Mouse (Mus musculus): ENCODE measurements around the gene Gm21293. TPM values are rescaled to one million over a fixed set of nuclear protein-coding genes. Genes with fewer than 3 reads are reported as not detected.
"Not testable (repeated sequence)": the region's sequence is repeated elsewhere in the genome, so short reads cannot be mapped to it uniquely, and the experiment has no call there.

The Gm21293 gene
- polyA plus RNA-seq (2012; rRNA removed): not detected in 2 replicates

GRCm38 (mm10) chr10:104142687-104143086, at the start of gene Gm21293:
Gm21293 (plus strand) TSS chr10:104142987.
- not testable (repeated sequence) for DNase-seq (ENCODE audit: low read depth)

GRCm38 (mm10) chr10:104110044-104110443, 32.7 kb upstream of the Gm21293 start:
- no peak for DNase-seq (ENCODE audit: low read depth)

- DNase-seq (ENCODE audit: low read depth): no peak
Observed at GRCm38 (mm10) chr10:104118312-104118711, 24.5 kb upstream of the Gm21293 start.

DNA sequence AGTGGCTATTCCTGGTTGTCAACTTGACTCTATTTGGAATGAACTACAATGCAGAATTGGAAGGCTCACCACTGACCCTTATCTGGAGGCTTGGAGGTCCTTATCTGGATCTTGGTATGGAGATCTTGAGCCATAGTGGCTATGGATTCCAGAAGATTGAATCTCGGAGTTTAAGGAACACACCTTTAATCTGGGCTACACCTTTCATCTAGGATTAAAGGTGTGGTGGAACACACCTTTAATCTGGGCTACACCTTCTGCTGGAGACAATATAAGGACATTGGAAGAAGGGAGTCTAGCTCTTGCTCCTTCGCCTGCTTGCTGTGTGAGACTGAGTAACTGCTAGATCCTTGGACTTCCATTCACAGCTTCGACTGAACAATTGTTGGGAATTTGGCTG, 8.4 kb downstream of the Gm21293 start, which contains the start of gene Gm6763:
Gm6763 (plus strand) TSS at position 301 of the 400 bp plus-strand sequence.
- not testable (repeated sequence) for DNase-seq (ENCODE audit: low read depth)

GRCm38 (mm10) chr10:104159706-104160105, 16.9 kb downstream of the Gm21293 start, which contains the start of gene Gm8764:
Gm8764 (plus strand) TSS chr10:104160006.
- DNase-seq (ENCODE audit: low read depth): not testable (repeated sequence)

GRCm38 (mm10) chr10:104168215-104168614, 25.4 kb downstream of the Gm21293 start, which contains the start of gene Gm21304:
Gm21304 (plus strand) TSS chr10:104168515.
- DNase-seq (ENCODE audit: low read depth): not testable (repeated sequence)

DNA sequence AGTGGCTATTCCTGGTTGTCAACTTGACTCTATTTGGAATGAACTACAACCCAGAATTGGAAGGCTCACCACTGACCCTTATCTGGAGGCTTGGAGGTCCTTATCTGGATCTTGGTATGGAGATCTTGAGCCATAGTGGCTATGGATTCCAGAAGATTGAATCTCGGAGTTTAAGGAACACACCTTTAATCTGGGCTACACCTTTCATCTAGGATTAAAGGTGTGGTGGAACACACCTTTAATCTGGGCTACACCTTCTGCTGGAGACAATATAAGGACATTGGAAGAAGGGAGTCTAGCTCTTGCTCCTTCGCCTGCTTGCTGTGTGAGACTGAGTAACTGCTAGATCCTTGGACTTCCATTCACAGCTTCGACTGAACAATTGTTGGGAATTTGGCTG, 33.9 kb downstream of the Gm21293 start, which contains the start of gene Gm21312:
Gm21312 (plus strand) TSS at position 301 of the 400 bp plus-strand sequence.
- DNase-seq (ENCODE audit: low read depth): not testable (repeated sequence)

DNA sequence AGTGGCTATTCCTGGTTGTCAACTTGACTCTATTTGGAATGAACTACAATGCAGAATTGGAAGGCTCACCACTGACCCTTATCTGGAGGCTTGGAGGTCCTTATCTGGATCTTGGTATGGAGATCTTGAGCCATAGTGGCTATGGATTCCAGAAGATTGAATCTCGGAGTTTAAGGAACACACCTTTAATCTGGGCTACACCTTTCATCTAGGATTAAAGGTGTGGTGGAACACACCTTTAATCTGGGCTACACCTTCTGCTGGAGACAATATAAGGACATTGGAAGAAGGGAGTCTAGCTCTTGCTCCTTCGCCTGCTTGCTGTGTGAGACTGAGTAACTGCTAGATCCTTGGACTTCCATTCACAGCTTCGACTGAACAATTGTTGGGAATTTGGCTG, 42.4 kb downstream of the Gm21293 start, which contains the start of gene Gm20765:
Gm20765 (plus strand) TSS at position 301 of the 400 bp plus-strand sequence.
- DNase-seq (ENCODE audit: low read depth): not testable (repeated sequence)

DNA sequence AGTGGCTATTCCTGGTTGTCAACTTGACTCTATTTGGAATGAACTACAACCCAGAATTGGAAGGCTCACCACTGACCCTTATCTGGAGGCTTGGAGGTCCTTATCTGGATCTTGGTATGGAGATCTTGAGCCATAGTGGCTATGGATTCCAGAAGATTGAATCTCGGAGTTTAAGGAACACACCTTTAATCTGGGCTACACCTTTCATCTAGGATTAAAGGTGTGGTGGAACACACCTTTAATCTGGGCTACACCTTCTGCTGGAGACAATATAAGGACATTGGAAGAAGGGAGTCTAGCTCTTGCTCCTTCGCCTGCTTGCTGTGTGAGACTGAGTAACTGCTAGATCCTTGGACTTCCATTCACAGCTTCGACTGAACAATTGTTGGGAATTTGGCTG, 51.0 kb downstream of the Gm21293 start, which contains the start of gene Gm4340:
Gm4340 (plus strand) TSS at position 301 of the 400 bp plus-strand sequence.
- not testable (repeated sequence) for DNase-seq (ENCODE audit: low read depth)

Other genes starting within 250 kb of the Gm21293 start
- gene Gm6763, start 8.5 kb downstream of the Gm21293 start, polyA plus RNA-seq (2012; rRNA removed): not detected in 2 replicates
- not detected in 2 replicates for gene Gm8764, start 17.0 kb downstream of the Gm21293 start, polyA plus RNA-seq (2012; rRNA removed)
- gene Gm21304, start 25.5 kb downstream of the Gm21293 start, polyA plus RNA-seq (2012; rRNA removed): not detected in 2 replicates
- gene Gm21312, start 34.0 kb downstream of the Gm21293 start, polyA plus RNA-seq (2012; rRNA removed): not detected in 2 replicates
- not detected in 2 replicates for gene Gm20765, start 42.5 kb downstream of the Gm21293 start, polyA plus RNA-seq (2012; rRNA removed)
- not detected in 2 replicates for gene Gm4340, start 51.1 kb downstream of the Gm21293 start, polyA plus RNA-seq (2012; rRNA removed)

Measured in gonadal fat pad, adult 2 months (tissue).